ENCODE assay signal across 18 mouse cellular contexts in the genomic region with DNA sequence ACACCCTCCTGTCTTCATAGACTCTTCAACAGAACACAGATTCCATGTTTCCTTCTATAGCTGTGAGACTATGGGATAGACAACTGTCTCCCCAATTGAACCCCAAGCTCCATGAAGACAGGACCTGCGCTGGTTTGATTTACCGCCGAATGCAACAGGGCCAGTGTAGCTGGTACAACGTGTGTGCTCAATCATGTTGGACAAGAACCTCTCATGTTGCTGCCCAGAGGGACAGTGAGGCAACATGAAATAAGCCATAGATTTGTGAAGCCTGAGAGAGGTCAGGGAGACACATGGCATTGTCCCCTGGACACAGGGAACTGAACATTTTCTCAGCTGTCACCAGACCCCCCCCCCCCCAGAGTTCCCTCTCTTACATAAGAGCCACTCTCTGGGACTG. TPM values are rescaled to one million over a fixed set of nuclear protein-coding genes. Genes with fewer than 3 reads are reported as not detected.
DNase-seq lines count a peak whose midpoint lies in the region; ATAC-seq and TF ChIP-seq lines count a peak whose summit lies in the region.
"Had no signal": no experiment of that assay in that cellular context is flagged by ENCODE, and none has a peak within 500 bp of the region (broad histone marks: within the 10 kb centered on the region; RNA-seq: fewer than 3 reads in every experiment).

No protein-coding gene starts in this region.

- peak overlapping the region; percentile 20; the same call in 1 of the 2 replicates for H3K9ac ChIP-seq in heart, embryonic 16.5 days (ENCODE audit: low read length)
- no peak overlapping the region for H3K9ac ChIP-seq in liver, embryonic 11.5 days (ENCODE audit: low read depth, low read length)
- H3K9ac ChIP-seq: hindbrain, embryonic 12.5 days; midbrain, embryonic 12.5 days; neural tube, embryonic 13.5 days had no signal

- H3K36me3 ChIP-seq in heart, embryonic 16.5 days (ENCODE audit: control insufficient read depth, insufficient read depth) = peaks cover 3% of the 10 kb centered on the region; the same call in 1 of the 2 replicates
- peaks cover 3% of the 10 kb centered on the region; the same call in 1 of the 2 replicates for H3K36me3 ChIP-seq in liver, embryonic 11.5 days (ENCODE audit: control insufficient read depth, insufficient read depth, low read length)
- H3K36me3 ChIP-seq: midbrain, embryonic 12.5 days; neural tube, embryonic 13.5 days had no signal

- H3K4me3 ChIP-seq in gastrocnemius, adult 2 months = 0 out of 2 replicates have a peak overlapping the region, but pooled peaks have one; percentile 15
- no peak overlapping the region for H3K4me3 ChIP-seq in heart, embryonic 16.5 days (ENCODE audit: low read length)
- no peak overlapping the region for H3K4me3 ChIP-seq in liver, embryonic 11.5 days (ENCODE audit: low read depth, low read length)
- H3K4me3 ChIP-seq: hindbrain, embryonic 12.5 days; midbrain, embryonic 12.5 days; neural tube, embryonic 13.5 days had no signal

- no peaks in the 10 kb centered on the region for H3K27me3 ChIP-seq in heart, embryonic 16.5 days (ENCODE audit: control insufficient read depth, insufficient read depth, low read length)
- H3K27me3 ChIP-seq in liver, embryonic 11.5 days (replicated peaks; ENCODE audit: control insufficient read depth, insufficient read depth, low read length) = no peaks in the 10 kb centered on the region
- H3K27me3 ChIP-seq: hindbrain, embryonic 12.5 days; midbrain, embryonic 12.5 days; neural tube, embryonic 13.5 days had no signal

- intact Hi-C loops in gastrocnemius, adult 2 months (cut with DNase I) = no loop called here
- intact Hi-C loops in gastrocnemius, postnatal 14 days (cut with DNase I; ENCODE audit: low total_unique reads) = no loop called here
- intact Hi-C loops in heart, postnatal 10 days (cut with DNase I) = no loop called here

- no peak for TF ChIP-seq CTCF in gastrocnemius, adult 2 months (IDR thresholded peaks at IDR 0.05)

- H3K4me2 ChIP-seq in heart, embryonic 16.5 days (ENCODE audit: low read depth, low read length) = no peak overlapping the region
- H3K4me2 ChIP-seq in liver, embryonic 11.5 days = no peak overlapping the region; the same call in 1 of the 2 replicates
- H3K4me2 ChIP-seq: hindbrain, embryonic 12.5 days; midbrain, embryonic 12.5 days; neural tube, embryonic 13.5 days had no signal

- peak overlapping the region; percentile 64 for H3K27ac ChIP-seq in gastrocnemius, adult 2 months
- H3K27ac ChIP-seq in heart, embryonic 16.5 days (ENCODE audit: low read length) = no peak overlapping the region
- peak overlapping the region; percentile 40 for H3K27ac ChIP-seq in liver, embryonic 11.5 days (ENCODE audit: low read depth, low read length)
- H3K27ac ChIP-seq: hindbrain, embryonic 12.5 days; midbrain, embryonic 12.5 days; neural tube, embryonic 13.5 days had no signal

- DNase-seq in gastrocnemius, adult 2 months = no peak
- DNase-seq in gastrocnemius, postnatal 14 days = no peak
- no peak for DNase-seq in heart, postnatal 10 days
- DNase-seq in liver, embryonic 11.5 days (ENCODE audit: low spot score) = no peak
- DNase-seq in liver = no peak
- no peak for DNase-seq in testis, postnatal 14 days (ENCODE audit: low spot score)
- DNase-seq: adrenal gland, postnatal 10 days; cerebellum, adult 9-11 months; kidney, postnatal 25 days; thymus, postnatal 25 days had no signal

- no peaks in the 10 kb centered on the region for H3K9me3 ChIP-seq in heart, embryonic 16.5 days (replicated peaks; ENCODE audit: control insufficient read depth, low read length)
- H3K9me3 ChIP-seq in liver, embryonic 11.5 days (ENCODE audit: control insufficient read depth, low read length) = no peaks in the 10 kb centered on the region
- H3K9me3 ChIP-seq: hindbrain, embryonic 12.5 days; midbrain, embryonic 12.5 days; neural tube, embryonic 13.5 days had no signal

- peaks cover 15% of the 10 kb centered on the region for H3K4me1 ChIP-seq in heart, embryonic 16.5 days (ENCODE audit: control insufficient read depth, insufficient read depth, low read length)
- H3K4me1 ChIP-seq in liver, embryonic 11.5 days (replicated peaks; ENCODE audit: control insufficient read depth, insufficient read depth, low read length) = peaks cover 16% of the 10 kb centered on the region

- WGBS in heart, embryonic 16.5 days = 80% methylated on average over 4 of the region's 4 CpGs
- WGBS in liver, embryonic 11.5 days = 79% methylated on average over 4 of the region's 4 CpGs

- no peak for ATAC-seq in heart, embryonic 16.5 days (replicated peaks; ENCODE audit: extremely low read depth, insufficient read depth, low FRiP score)
- no peak for ATAC-seq in liver, embryonic 11.5 days (replicated peaks; ENCODE audit: low FRiP score)
- ATAC-seq: CD4-positive, CD25-positive, alpha-beta regulatory T cell, adult 4 months; forebrain, embryonic 16.5 days; inflammation-experienced regulatory T-cells, adult 6 months; Patski had no signal

RNA-seq across cellular contexts. Expression of gene Dpf3, which starts 21.5 kb away (rescaled TPM):
- 10 to 100 TPM; 22.5 to 26.3 TPM for total RNA-seq in gastrocnemius, adult 2 months (2021)
- 10 to 100 TPM; 18.7 to 19.5 TPM for total RNA-seq in gastrocnemius, postnatal 14 days (2021)
- polyA plus RNA-seq in heart, embryonic 16.5 days (2015; fragmentation: Nextera tagmentation; extraction: Ambion mirVana) = 19.2 and 21.8 TPM in 2 replicates
- total RNA-seq in heart, postnatal 10 days (2021) = 10 to 100 TPM; 17.3 to 18.1 TPM
- 13.0 and 14.6 TPM in 2 replicates for polyA plus RNA-seq in liver, embryonic 11.5 days (2014; fragmentation: Nextera tagmentation; extraction: Ambion mirVana)

RNA-seq across cellular contexts. Expression of gene Dcaf4, which starts 54.2 kb away (rescaled TPM):
- total RNA-seq in gastrocnemius, adult 2 months (2021) = 10 to 100 TPM; 18.0 to 24.5 TPM
- 10 to 100 TPM; 21.2 to 25.8 TPM for total RNA-seq in gastrocnemius, postnatal 14 days (2021)
- polyA plus RNA-seq in heart, embryonic 16.5 days (2015; fragmentation: Nextera tagmentation; extraction: Ambion mirVana) = 26.9 and 27.4 TPM in 2 replicates
- total RNA-seq in heart, postnatal 10 days (2021) = 10 to 100 TPM; 18.6 to 19.5 TPM
- 29.9 and 32.7 TPM in 2 replicates for polyA plus RNA-seq in liver, embryonic 11.5 days (2014; fragmentation: Nextera tagmentation; extraction: Ambion mirVana)
